Mouse (Mus musculus): Measurements from ENCODE around the gene Pcp4l1.

The Pcp4l1 gene

DNA sequence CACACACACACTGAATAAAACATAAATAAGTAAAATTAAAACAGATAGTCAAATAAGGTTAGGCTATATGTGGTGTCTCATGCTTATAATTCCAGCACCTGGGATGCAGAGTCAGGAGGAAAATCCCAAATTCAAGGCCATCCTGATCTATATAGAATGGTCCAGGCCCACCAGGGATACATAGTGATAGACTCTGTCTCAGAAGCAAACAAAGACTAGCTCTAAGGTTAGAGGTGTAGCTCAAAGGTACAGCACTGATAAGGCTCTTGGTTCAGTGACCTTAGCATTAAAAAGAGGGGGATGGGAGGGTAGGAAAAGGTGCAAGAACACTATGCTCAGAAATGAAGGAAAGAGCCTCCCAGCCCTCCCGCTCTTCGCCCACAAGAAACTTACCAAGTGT is 60.5 kb downstream of the Pcp4l1 start:
- DNase-seq (ENCODE audit: low read depth) = no peak

DNA sequence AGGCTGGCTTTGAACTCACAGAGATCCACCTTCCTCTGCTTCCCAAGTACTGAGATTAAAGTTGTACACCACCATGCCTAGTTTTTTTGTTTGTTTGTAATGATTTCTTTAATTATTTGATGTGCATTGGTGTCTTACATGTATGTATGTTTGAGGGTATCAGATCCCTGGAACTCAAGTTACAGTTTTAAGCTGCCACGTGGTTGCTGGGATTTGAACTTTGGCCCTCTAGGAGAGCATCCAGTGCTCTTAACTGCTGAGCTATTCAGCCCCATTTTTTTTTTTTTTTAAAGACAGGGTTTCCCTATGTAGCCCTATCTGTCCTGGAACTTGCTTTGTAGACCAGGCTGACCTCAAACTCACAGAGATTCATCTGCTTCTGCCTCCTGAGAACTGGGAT is 65.1 kb downstream of the Pcp4l1 start:
- DNase-seq (ENCODE audit: low read depth) = no peak

DNA sequence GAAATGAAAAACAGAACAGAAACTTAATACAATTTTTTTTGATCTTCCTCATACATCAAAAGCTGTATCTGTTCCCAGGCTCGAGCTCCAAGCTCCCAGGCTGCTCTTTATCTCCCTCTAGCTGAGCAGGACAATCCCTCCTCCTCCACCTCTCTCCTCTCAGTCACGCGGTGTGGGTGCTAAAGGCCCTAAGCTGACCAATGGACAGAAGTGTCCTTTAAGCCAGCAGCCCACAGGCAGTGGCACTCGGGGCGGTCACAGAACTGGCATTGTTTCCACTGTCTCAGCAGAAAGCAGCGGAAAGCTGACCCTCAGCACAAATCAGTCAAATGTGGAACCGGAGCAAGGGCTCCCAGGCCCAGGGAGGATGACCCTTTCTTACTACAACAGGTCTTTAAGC is 66.8 kb downstream of the Pcp4l1 start:
- DNase-seq (ENCODE audit: low read depth) = no peak

DNA sequence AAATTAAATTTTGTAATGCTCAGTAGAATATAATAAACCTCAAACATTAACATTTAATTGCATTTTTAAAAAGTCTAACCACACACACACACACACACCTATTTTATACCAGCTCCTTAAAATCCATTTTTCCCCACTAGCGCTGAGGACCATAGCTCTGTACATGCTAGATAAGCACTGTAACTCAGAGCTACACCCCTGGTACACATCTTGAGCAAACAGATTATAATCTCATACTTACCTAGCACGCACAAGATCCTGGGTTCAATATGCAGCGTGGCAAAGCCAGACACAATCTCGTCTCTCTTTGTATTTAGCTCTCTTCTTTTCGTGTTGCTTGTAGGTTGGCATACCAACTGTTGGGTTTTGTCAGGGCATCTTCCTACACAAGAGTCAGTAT is 71.7 kb downstream of the Pcp4l1 start:
- no peak for DNase-seq (ENCODE audit: low read depth)
